Mouse (Mus musculus) left cerebral cortex, adult 18-20 months (tissue): Measurements from ENCODE around the gene Park7. TPM values are rescaled to one million over a fixed set of nuclear protein-coding genes. Genes with fewer than 3 reads are reported as not detected.

Source experiments
- DNase-seq, 2 experiments: peaks; one replicate each; pipeline ENCODE4 v3.0.0; 2021 to 2022; ENCODE audit warnings: low spot score in 2 of 2, mixed read lengths in 1 of 2
- long read RNA-seq, 2 experiments: library from polyadenylated mRNA; stranded (forward); transcript quantifications; one replicate each; pipeline ENCODE4 v2.0.0; 2021
- total RNA-seq, 2 experiments: library from RNA; stranded (reverse); gene quantifications; 2 replicates each; pipeline ENCODE4 v1.2.3; 2021

Gene Park7
- 100 to 1,000 TPM; 215 to 216 TPM for total RNA-seq
- long read RNA-seq, experiment 1, transcript Park7-201 (7 exons, 908 nt), result major isoform, 205 of 239 reads
- long read RNA-seq, experiment 1, partial matches to known transcripts, result 13 of 239 reads
- long read RNA-seq, experiment 1, other reads (novel, unspliced or antisense), result 21 of 239 reads
- long read RNA-seq, experiment 2, transcript Park7-201 (7 exons, 908 nt), result major isoform, 183 of 212 reads
- long read RNA-seq, experiment 2, partial matches to known transcripts, result 8 of 212 reads
- long read RNA-seq, experiment 2, other reads (novel, unspliced or antisense), result 19 of 212 reads

DNA sequence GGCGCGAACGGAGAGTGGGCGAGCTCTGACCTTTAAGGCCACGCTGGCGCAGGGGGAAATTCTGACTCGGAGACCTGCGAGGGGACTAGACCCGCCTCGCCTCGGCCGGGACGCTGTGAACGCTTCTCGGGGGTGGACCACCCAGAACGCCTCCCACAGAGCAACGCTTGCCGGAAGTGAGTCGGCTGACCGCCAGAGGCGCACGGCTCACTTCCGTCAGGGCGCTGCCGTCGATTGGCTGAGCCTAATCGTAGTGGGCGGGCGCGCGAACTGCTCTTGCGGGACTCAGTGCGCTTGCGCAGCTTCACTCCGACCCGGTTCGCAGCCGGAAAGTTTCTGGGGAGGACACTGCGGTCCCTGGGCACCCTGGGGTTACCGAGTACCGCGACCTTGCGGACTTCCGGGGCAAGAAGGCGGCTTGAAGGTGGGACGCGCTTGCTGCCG is at the start of gene Park7, which contains the start of gene Tnfrsf9:
Park7 (minus strand) TSS at position 148 of the 444 bp plus-strand sequence.
Tnfrsf9 (plus strand) TSS at position 273 of the 444 bp plus-strand sequence.
- DNase-seq, result peak; percentile 95 to 97

DNA sequence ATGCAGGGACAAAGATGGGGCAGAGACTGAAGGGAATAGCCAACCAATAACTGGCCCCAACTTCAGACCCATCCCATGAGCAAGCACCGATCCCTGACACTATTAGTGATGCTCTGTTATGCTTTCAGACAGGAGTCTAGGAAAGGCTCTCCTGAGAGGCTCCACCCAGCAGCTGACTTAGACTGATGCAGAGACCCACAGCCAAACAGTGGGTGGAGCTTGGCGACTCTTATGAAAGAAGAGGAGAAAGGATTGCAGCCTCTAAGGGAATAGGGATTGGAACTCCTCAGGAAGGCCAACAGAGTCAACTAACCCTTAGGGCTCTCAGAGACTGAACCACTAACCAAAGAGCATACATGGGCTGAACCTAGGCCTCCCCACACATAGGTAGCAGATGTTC is 49.5 kb upstream of the Park7 start:
- no peak for DNase-seq

DNA sequence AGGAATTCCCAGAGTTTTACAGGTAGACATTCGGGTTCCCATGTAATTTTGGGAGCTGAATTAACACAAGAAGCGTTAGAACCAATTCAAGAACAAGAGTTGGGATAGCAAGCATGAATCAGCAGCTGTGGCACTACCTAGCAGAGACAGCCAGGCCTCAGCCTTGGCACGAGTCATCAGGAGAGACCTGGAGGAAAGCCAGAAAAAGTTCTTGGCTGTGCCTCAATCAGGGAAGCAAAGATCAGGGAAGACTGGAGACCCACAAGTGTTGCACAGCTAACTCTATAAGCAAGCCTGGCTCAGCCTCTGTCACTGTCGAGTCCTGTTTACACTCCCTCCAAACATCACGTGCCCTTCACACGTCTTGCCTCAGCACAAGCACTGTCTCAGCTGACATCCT is 48.0 kb upstream of the Park7 start:
- no peak for DNase-seq

DNA sequence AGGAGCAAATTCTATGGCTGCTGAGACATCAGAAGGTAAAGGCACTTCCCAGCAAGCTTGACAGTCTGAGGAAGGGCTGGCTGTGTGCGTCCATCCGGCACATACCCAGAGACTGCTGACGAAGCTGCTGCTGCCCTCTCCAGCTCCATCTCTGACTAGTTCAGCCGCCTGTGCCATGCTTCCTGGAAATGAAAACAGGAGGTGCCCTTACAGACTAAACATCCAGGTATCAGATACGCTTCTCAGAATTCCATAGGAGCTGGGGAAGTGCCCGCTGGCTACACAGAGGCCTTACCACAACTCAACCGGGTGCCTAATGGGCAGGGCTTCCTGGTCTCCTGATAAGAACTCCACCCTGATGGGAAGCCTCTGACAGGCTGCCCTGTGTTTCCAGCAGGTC is 44.3 kb upstream of the Park7 start:
- DNase-seq, result no peak

DNA sequence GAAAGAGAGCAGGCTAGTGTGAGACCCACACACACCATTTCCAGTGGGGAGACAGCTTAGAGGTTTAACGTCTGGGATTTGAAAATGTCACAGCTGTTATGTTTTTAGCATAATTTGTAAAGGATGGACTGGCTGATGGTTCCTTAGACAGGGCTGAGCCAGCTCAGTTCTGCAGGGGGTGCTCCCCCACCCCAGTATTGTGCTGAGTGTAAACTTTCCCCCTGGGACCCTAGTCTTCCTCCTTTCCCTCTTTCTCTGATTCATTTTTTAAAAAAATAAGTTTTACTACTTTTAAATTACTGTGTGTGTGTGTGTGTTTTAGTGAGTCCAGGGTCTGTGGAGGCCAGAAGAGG is 42.8 kb upstream of the Park7 start:
- DNase-seq, result no peak

DNA sequence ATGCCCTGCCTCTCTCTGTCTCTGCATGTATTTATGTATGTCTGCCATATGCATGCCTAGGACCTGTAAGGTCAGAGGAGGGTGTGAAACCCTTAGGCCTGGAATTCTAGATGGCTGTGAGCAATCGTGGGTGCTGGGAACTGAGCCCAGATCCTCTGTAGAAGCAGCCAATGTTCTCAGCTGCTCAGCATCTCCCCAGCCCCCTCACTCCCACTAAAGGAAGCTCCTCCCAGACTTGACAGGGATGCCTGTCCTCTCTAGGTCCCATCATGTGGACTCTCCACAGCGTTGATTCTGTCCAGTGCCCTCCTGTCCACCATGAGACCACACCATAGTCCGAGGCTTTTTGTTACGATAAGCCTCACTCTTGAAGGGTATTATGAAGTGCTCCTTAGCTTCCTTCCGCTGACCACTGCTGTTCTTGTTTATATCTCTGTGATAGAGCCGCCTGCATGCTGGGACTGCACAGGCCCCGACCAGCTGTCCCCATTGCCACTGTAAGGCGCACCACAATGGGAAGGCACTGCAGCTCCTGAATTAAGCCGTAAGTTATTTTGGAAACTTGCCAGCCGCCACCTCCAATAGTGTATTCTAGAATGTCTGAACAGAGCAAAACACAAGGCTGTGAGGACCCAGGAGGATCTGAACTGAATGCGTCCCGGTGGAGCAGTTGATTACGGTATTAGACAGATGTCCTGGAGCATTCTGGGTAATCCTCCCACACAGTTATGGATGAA is 42.3 kb upstream of the Park7 start:
- DNase-seq, result peak; percentile 12 to 35

DNA sequence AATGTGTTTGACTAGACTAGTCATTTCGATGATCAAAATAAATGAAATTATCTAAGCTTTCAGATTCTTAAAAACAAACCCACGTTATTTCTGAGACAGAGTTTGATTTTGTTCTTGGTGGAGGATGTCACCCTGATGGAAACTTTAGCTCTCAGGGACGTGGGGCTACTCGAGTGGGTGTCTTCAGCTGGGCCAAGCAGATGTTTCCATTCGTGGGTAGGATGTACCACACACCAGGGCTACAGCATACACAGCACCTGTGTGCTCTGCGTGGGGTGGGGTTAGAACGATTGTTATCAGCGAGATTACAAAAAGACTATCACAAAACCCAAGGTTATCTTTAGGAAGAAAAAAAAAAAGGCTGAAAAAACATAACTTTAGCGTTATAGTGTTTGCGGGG is 36.7 kb upstream of the Park7 start:
- no peak for DNase-seq

DNA sequence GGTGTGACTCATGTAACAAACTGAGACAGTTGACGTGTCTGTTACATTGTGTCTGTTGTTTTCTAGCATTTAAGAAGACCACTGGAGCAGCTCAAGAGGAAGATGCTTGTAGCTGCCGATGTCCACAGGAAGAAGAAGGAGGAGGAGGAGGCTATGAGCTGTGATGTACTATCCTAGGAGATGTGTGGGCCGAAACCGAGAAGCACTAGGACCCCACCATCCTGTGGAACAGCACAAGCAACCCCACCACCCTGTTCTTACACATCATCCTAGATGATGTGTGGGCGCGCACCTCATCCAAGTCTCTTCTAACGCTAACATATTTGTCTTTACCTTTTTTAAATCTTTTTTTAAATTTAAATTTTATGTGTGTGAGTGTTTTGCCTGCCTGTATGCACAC is 30.5 kb upstream of the Park7 start:
- DNase-seq, result peak; percentile 12 to 25

DNA sequence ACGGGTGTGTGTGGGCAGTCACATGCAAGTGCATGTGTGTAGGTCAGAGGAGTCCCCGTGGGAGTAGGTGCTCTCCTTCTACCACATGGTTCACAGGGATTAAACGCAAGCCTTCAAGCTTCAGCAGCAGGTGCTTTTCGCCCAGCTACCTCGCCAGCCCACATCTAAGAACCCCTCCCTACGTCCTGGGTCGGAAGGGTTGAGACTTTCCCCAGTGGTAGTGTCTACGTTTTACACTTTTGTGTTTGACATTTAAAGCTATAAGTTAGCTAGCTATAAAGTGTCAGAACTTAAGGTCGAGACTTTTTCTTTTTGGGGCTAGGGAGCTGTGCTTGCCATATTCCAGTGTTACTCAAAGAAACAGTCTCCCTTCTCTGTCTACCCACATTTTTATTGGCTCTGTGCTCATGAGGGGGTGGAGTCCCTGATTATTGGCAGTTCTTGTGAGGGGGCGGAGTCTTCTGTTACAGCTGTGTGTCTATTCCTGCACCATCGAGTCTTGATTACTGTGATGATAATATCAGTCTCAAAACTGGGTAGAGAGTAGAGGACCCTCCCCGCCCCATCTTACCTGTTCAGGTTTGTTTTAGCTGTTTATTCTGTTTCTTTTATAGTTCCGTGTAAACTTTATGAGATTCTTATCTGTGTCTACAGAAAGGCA is 25.9 kb upstream of the Park7 start:
- no peak for DNase-seq

DNA sequence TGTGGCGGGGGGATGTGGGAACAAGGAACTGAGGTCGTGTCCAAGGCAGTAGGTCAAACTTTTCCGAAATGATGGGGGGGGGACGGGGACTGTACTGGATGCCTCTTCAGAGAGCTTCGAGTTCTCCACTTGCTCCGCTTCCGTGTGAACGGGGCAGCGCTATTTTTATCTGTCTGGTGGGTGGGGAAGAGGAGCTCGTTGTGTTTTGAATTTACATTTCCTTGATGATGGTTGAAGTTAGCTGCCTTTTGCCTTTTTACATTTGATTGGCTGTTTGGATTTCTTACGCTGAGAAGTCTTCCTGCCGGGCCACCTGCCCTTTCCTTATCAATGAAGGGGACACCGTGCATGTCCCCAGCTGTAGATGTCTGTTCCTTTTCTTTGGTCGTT is 23.8 kb upstream of the Park7 start:
- peak in 1 of 2 experiments; percentile 22 for DNase-seq

DNA sequence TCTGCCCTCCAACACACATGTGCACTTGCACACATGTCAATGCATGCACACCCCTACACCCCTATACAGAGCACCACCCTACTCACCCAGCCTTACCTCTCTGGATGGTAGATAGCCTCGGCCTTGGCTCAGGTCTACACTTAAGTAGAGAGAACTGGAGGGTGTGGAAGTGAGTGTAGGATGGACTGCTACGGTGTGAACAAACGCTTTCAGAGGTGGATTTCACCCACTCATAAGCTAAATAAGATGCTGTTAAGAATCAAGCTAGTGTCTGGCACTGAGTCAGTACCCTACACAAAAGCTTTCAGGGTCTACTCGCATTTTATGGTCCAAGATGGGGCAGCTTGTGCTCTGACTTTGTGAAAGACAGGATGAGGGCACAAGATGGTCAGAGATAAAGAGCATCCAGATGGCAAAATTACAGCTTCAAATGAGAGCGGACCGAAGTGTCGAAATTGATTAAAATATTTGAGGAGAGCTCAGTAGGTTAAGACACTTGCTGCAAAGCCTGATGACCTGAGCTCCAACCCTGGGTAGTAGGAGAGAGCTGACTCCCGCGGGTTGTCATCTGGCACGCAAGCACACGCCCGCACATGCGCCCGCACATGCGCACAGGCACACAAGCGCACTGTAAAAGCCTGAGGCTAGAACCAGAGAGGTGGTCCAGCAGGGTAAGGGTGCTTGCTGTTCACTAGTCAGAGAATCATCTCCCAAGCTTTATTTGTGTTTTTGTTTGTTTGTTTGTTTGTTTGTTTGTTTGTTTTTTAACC is 23.2 kb upstream of the Park7 start:
- DNase-seq, result peak; percentile 48 to 60

DNA sequence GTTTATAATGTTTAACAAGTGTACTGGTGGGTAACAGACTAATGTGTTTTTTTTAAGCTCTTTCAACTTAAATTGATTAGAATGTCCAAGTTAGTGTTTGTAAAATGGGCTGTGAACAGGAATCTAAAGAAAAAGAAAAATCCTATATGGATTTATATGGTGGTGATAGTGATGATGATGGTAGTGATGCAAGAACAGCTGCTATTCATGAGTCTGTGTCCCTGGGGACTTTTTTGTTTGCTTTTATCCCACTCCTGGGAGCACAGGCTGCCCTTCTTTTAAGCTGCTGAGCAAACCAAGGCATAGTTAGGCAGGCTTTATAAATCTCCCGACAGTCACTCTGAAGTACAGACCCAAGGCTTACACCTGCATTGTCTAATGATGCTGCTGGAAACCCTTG is 19.3 kb upstream of the Park7 start:
- DNase-seq, result no peak

DNA sequence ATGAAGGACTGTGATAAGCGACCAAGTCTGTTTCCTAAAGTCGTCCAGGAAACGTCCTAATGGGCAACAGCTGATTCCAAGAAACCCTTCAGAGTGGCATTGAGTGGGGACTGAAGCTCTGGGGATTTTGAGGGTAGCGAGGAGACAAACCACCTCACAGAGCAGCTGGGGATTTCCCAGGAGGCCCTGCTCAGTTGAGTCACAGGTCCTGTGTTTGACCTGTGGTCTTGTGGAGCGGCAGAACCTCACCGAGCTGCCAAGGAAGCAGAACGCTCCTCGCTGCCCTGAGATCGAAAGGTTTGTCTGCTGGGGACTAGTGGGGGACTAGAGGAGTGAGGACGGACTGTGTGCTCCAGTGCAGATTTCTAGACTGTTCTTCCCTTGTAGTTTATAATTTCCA is 13.6 kb upstream of the Park7 start:
- DNase-seq, result no peak

DNA sequence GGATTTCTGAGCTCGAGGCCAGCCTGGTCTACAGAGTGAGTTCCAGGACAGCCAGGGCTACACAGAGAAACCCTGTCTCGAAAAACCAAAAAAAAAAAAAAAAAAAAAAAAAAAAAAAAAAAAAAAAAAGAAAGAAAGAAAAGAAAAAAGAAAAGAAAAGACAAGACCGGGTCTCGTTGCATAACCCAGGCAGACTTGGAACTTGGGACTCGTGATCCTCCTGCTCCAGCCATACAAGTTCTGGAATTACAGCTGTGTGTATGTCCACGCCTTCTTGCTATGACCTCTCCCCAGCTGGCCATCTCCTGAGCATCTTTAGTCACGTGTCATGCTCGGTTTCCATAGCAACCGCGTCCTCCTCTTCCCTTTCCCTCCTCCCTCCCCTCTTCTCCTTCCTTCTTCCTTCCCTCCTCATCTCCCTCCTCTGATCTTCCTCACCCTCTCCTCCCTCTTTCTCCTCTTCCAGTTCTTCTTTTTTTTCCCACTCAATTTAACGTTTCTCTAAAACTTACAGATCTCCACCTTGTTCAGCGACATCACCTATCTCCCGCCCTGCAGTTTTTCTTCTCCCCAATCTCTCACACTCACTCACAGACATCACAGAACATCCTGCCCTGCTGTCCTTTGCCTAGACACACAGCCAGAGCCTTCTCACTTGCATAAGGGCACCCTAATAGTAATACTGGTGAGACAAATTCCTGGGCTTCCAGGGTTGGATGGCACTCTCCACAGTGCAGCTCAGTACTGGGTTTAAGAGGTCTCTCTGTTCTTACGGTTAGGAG is 12.9 kb upstream of the Park7 start:
- no peak for DNase-seq

DNA sequence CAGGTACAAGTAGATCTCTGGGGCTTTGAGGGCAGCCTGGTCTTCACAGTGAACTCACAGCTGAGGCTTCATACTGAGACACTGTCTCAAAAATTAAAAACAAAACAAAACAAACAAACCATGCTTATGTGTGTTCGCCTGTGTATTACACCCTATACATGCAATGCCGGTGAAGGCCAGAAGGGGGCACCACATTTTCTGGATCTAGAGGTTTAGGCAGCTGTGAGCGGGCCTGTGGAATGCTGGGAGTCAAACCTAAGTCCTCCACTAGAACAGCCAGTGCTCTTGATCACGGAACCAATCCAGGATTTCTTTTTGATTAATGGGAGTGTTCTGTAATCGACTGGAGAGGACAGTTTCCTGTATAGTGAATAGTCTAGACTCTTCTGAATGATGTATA is 11.7 kb upstream of the Park7 start:
- no peak for DNase-seq

DNA sequence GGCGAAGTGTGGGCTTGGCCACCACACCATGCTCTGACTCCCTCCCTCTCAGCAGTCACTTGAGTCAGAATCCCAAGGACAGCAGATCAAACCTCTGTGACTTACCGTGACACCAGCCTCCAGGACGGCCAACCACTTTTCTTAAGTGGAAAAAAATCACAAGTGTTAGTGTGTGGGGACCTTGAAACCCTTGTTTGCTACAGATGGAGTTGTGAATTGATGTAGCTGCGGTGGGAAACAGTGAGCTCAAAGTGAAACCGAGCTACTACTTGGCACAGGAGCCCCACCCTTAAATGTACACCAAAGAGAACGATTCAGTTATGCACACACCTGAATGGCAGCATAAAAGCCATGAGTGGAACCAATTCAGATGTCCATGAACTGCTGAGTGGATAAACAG is 10.7 kb upstream of the Park7 start:
- DNase-seq, result no peak

DNA sequence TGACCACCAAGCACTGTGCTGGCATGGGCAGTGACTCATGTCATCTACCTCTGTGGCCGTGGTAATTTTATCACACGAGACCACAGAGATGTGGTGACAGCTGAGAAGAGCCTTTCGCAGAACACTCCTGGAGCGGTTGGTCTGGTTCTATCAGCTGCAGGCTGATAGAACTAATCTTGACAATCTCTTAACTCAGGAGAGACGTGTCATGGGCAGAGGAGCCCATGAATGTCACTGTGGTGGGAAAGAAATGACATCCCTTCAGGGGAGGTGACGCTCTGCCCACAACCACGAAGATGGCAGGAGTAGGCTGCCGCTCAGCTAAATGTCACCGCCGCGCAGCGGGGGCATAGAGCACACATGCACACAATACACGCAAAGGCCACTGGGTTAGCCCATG is 10.1 kb upstream of the Park7 start:
- no peak for DNase-seq

DNA sequence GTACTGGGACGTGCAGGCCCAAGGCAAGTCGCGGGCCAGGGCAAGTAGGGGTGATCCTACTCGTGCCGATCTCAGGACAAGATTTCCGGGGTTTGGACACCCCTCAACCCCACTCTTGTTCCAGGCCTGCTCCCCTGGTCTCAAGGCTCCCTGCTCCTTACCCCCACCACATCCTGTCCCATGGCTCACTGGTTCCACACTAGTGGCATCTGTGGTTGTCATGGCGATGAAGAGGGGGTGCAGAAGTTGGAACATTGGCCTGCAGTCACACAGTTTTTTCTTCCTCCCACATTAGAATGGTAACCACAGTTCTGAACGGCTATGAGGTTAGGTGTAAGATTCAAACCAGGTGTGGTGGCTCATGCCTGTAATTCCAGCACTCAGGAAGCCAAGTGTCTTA is 7.0 kb upstream of the Park7 start:
- no peak for DNase-seq

DNA sequence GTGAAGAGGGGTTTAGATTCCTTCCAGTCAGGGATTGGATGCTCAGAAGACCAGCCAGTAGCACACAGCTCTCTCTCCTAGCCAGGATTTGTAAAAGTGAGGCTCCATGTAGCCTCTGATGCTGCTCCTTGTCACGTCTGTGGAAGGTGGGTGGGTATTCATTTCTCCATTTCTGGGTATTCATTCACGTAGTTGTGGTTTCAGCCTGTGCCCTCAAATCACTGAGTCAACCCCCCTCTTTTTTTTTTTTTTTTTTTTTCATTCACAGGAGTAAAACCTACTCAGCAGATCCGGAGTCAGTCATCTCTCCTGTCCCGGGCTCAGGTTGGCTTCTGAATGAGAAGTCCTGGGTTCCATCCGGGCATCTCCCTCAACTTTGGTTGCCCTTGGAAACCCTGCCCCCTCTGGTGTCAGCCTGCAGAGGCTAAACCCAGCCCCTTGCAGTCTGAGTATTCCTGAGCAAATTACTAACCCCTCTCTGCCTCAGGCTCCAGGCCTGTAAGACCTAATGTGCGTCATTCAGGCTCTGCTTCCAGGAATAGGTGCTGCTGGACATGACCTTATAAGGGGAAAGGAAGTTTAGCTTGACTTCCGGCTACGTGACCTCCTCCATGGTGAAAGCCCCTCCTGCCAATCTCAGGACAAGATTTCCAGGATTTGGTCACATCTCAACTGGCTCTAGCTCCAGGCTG is 3.2 kb upstream of the Park7 start:
- DNase-seq, result no peak
